Mouse (Mus musculus) bone marrow macrophage, adult 2 months (primary cell): ENCODE results near the gene Rtl6.

Experiments
- CTCF ChIP-seq: IDR thresholded peaks from 2 replicates; pipeline ENCODE4 v1.5.1; 2012; ENCODE audit warnings: low read depth, mild to moderate bottlenecking, low read length, moderate library complexity
- POLR2A ChIP-seq: IDR thresholded peaks from 2 replicates; pipeline ENCODE4 v1.6.1; 2012; ENCODE audit warnings: mild to moderate bottlenecking, low read depth, low read length, borderline replicate concordance

- TF ChIP-seq POLR2A = no peak
- TF ChIP-seq CTCF = no peak
These were observed 20.5 kb downstream of the Rtl6 start for GRCm38 (mm10) chr15:84537117-84537516.
